Mouse (Mus musculus) cortical plate, adult 2 months (tissue): Measurements from ENCODE around the gene Nsun6. TPM values are rescaled to one million over a fixed set of nuclear protein-coding genes. Genes with fewer than 3 reads are reported as not detected.
A peak's percentile ranks its signal among the peaks of the same experiment; 100 is the strongest.

Experiments used
- H3K27ac ChIP-seq: fragments of 200-500 bp; 2 replicates; pipeline ENCODE4 v1.5.1; 2012; ENCODE audit warnings: low read length, control low read depth, inconsistent platforms; ENCODE audit not compliant: insufficient read depth
- H3K4me1 ChIP-seq: fragments of 200-500 bp; 2 replicates; pipeline ENCODE4 v1.6.1; 2011; ENCODE audit warnings: low read length; ENCODE audit not compliant: control insufficient read depth, insufficient read depth
- H3K4me3 ChIP-seq: fragments of 200-500 bp; 2 replicates; pipeline ENCODE4 v1.5.1; 2011; ENCODE audit warnings: mild to moderate bottlenecking, low read length, control low read depth; ENCODE audit not compliant: insufficient read depth
- CTCF ChIP-seq: fragments of 200-500 bp; IDR thresholded peaks from 2 replicates; pipeline ENCODE4 v1.5.1; 2011; ENCODE audit warnings: mild to moderate bottlenecking, control low read depth, low read length; ENCODE audit not compliant: insufficient read depth; ENCODE audit errors: extremely low read depth
- POLR2A ChIP-seq: fragments of 200-500 bp; IDR thresholded peaks from 2 replicates; pipeline ENCODE4 v1.6.1; 2011; ENCODE audit warnings: mild to moderate bottlenecking, low read length, control low read depth; ENCODE audit not compliant: insufficient read depth; ENCODE audit errors: extremely low read depth
- polyA plus RNA-seq: library from polyadenylated mRNA; depleted of rRNA; stranded (reverse); fragments of >200 nt; gene quantifications from 2 replicates; pipeline ENCODE4 v1.2.3, GENCODE M21; 2012; rRNA removed

Nsun6 gene
- 5.0 and 6.1 TPM in 2 replicates for polyA plus RNA-seq

GRCm38 (mm10) chr2:15054945-15055637, at the start of gene Nsun6:
TSS of gene Nsun6 (minus strand) at chr2:15055069.
- Histone ChIP-seq H3K4me1 (peaks cover 2% of the 10 kb centered on the region; the same call in 1 of the 2 replicates), H3K4me3 (peak within 1 kb of the TSS; percentile 94), H3K27ac (peak within 1 kb of the TSS; percentile 98)
- no peak for TF ChIP-seq CTCF
- peak; percentile 60 for TF ChIP-seq POLR2A

- Histone ChIP-seq H3K4me1 (no peaks in the 10 kb centered on the region), H3K27ac (no peak overlapping the region), H3K4me3 (no peak overlapping the region)
- TF ChIP-seq CTCF (no peak), POLR2A (no peak)
These were observed 49.5 kb upstream of the Nsun6 start for GRCm38 (mm10) chr2:15104386-15104785.

GRCm38 (mm10) chr2:15096514-15097090, 41.7 kb upstream of the Nsun6 start:
- H3K4me3 ChIP-seq, result no peak overlapping the region
- H3K27ac ChIP-seq, result no peak overlapping the region
- no peaks in the 10 kb centered on the region for H3K4me1 ChIP-seq
- TF ChIP-seq CTCF (no peak), POLR2A (no peak)

- no peak for TF ChIP-seq POLR2A
- no peak for TF ChIP-seq CTCF
- Histone ChIP-seq H3K27ac (no peak overlapping the region), H3K4me1 (no peaks in the 10 kb centered on the region), H3K4me3 (no peak overlapping the region)
These were observed 32.4 kb upstream of the Nsun6 start for GRCm38 (mm10) chr2:15087308-15087707.

- Histone ChIP-seq H3K4me1 (no peaks in the 10 kb centered on the region), H3K27ac (no peak overlapping the region), H3K4me3 (no peak overlapping the region)
- TF ChIP-seq CTCF (no peak), POLR2A (no peak)
These were observed 28.8 kb upstream of the Nsun6 start for GRCm38 (mm10) chr2:15083702-15084101.

- TF ChIP-seq CTCF (no peak), POLR2A (no peak)
- Histone ChIP-seq H3K4me3 (no peak overlapping the region), H3K27ac (no peak overlapping the region), H3K4me1 (no peaks in the 10 kb centered on the region; the same call in 1 of the 2 replicates)
These were observed 12.2 kb upstream of the Nsun6 start for GRCm38 (mm10) chr2:15067091-15067490.

GRCm38 (mm10) chr2:15065447-15065846, 10.6 kb upstream of the Nsun6 start:
- Histone ChIP-seq H3K4me3 (no peak overlapping the region), H3K27ac (no peak overlapping the region), H3K4me1 (no peaks in the 10 kb centered on the region; the same call in 1 of the 2 replicates)
- no peak for TF ChIP-seq POLR2A
- TF ChIP-seq CTCF, result no peak

GRCm38 (mm10) chr2:15064380-15065269, 9.8 kb upstream of the Nsun6 start:
- H3K4me3 ChIP-seq, result no peak overlapping the region
- TF ChIP-seq POLR2A, result no peak
- no peak for TF ChIP-seq CTCF
- H3K27ac ChIP-seq, result no peak overlapping the region
- H3K4me1 ChIP-seq, result no peaks in the 10 kb centered on the region; the same call in 1 of the 2 replicates

GRCm38 (mm10) chr2:15063815-15064214, 8.9 kb upstream of the Nsun6 start:
- no peak for TF ChIP-seq POLR2A
- TF ChIP-seq CTCF, result no peak
- H3K4me1 ChIP-seq, result no peaks in the 10 kb centered on the region; the same call in 1 of the 2 replicates
- H3K4me3 ChIP-seq, result no peak overlapping the region
- H3K27ac ChIP-seq, result no peak overlapping the region
